Mouse (Mus musculus): ENCODE data around the gene Pex7.

Pex7 gene

GRCm38 (mm10) chr10:19889908-19890307 is 17.6 kb downstream of the Pex7 start:
- in situ Hi-C loops (cut with MboI; ENCODE audit: unreplicated experiment in 2 of 2): loop anchor here (5.0 to 25.0 kb wide), 10 partner anchors 75 to 978 kb away; partner anchors contain the start of gene Il20ra (in 1 of the 2)

GRCm38 (mm10) chr10:19886249-19886648 is 21.2 kb downstream of the Pex7 start:
- in situ Hi-C loops (cut with MboI; ENCODE audit: unreplicated experiment in 2 of 2): loop anchor here (10.0 to 25.0 kb wide), 3 partner anchors 71 to 974 kb away; no protein-coding TSS in a partner anchor

GRCm38 (mm10) chr10:19884409-19884808 is 23.1 kb downstream of the Pex7 start:
- in situ Hi-C loops (cut with MboI; ENCODE audit: unreplicated experiment in 2 of 2): loop anchor here (10.0 to 25.0 kb wide), 3 partner anchors 70 to 972 kb away; no protein-coding TSS in a partner anchor

GRCm38 (mm10) chr10:19880437-19880836 is 27.1 kb downstream of the Pex7 start:
- in situ Hi-C loops (cut with MboI; ENCODE audit: unreplicated experiment in 2 of 2): loop anchor here (10.0 to 25.0 kb wide), 3 partner anchors 66 to 968 kb away; no protein-coding TSS in a partner anchor

GRCm38 (mm10) chr10:19879161-19879560 is 28.3 kb downstream of the Pex7 start:
- in situ Hi-C loops (cut with MboI; ENCODE audit: unreplicated experiment in 2 of 2): loop anchor here (25.0 kb wide), 2 partner anchors 392 to 967 kb away; no protein-coding TSS in a partner anchor

- in situ Hi-C loops (cut with MboI; ENCODE audit: unreplicated experiment in 2 of 2): loop anchor here (25.0 kb wide), 2 partner anchors 390 to 965 kb away; no protein-coding TSS in a partner anchor
These were observed 29.8 kb downstream of the Pex7 start for GRCm38 (mm10) chr10:19877679-19878078.

GRCm38 (mm10) chr10:19877257-19877656 is 30.2 kb downstream of the Pex7 start:
- in situ Hi-C loops (cut with MboI; ENCODE audit: unreplicated experiment in 2 of 2): loop anchor here (25.0 kb wide), 2 partner anchors 390 to 965 kb away; no protein-coding TSS in a partner anchor

- in situ Hi-C loops (cut with MboI; ENCODE audit: unreplicated experiment in 2 of 2): loop anchor here (25.0 kb wide), 2 partner anchors 389 to 964 kb away; no protein-coding TSS in a partner anchor
These were observed 30.8 kb downstream of the Pex7 start for GRCm38 (mm10) chr10:19876669-19877068.

- in situ Hi-C loops (cut with MboI; ENCODE audit: unreplicated experiment in 2 of 2): loop anchor here (25.0 kb wide), 2 partner anchors 388 to 963 kb away; no protein-coding TSS in a partner anchor
These were observed 32.1 kb downstream of the Pex7 start for GRCm38 (mm10) chr10:19875346-19875745.

- in situ Hi-C loops (cut with MboI; ENCODE audit: unreplicated experiment in 2 of 2): no loop called here
These were observed 51.7 kb downstream of the Pex7 start for GRCm38 (mm10) chr10:19855597-19856306.

- in situ Hi-C loops (cut with MboI; ENCODE audit: unreplicated experiment in 2 of 2): no loop called here
These were observed 53.9 kb downstream of the Pex7 start for GRCm38 (mm10) chr10:19853609-19854008.

GRCm38 (mm10) chr10:19852776-19853175 is 54.7 kb downstream of the Pex7 start:
- in situ Hi-C loops (cut with MboI; ENCODE audit: unreplicated experiment in 2 of 2): no loop called here

- in situ Hi-C loops (cut with MboI; ENCODE audit: unreplicated experiment in 2 of 2): no loop called here
These were observed 56.3 kb downstream of the Pex7 start, which contains the start of gene Slc35d3 for GRCm38 (mm10) chr10:19850998-19851691. Slc35d3 (minus strand) TSS chr10:19851459.

- in situ Hi-C loops (cut with MboI; ENCODE audit: unreplicated experiment in 2 of 2): no loop called here
These were observed 56.9 kb downstream of the Pex7 start for GRCm38 (mm10) chr10:19850544-19850997.

- in situ Hi-C loops (cut with MboI; ENCODE audit: unreplicated experiment in 2 of 2): no loop called here
These were observed 57.6 kb downstream of the Pex7 start for GRCm38 (mm10) chr10:19849771-19850365.

- in situ Hi-C loops (cut with MboI; ENCODE audit: unreplicated experiment in 2 of 2): no loop called here
These were observed 58.3 kb downstream of the Pex7 start for GRCm38 (mm10) chr10:19848928-19849770.

- in situ Hi-C loops (cut with MboI; ENCODE audit: unreplicated experiment in 2 of 2): no loop called here
These were observed 67.7 kb downstream of the Pex7 start for GRCm38 (mm10) chr10:19839836-19840235.

GRCm38 (mm10) chr10:19835887-19836710 is 71.4 kb downstream of the Pex7 start:
- in situ Hi-C loops (cut with MboI; ENCODE audit: unreplicated experiment in 2 of 2): no loop called here

GRCm38 (mm10) chr10:19834222-19834621 is 73.3 kb downstream of the Pex7 start:
- in situ Hi-C loops (cut with MboI; ENCODE audit: unreplicated experiment in 2 of 2): no loop called here

All from v-Abl transformed pro-B cells (cell line).